Mouse (Mus musculus) midbrain, embryonic 14.5 days (tissue): ENCODE data around the gene Knl1. TPM values are rescaled to one million over a fixed set of nuclear protein-coding genes. Genes with fewer than 3 reads are reported as not detected.

Experiments
- ATAC-seq: fragments of 200-750 bp; cut with Nextera tagmentation; 2 replicates; pipeline ENCODE4 v1.8.0; 2017; ENCODE audit warnings: moderate number of reproducible peaks, moderate library complexity; ENCODE audit not compliant: low FRiP score, low TSS enrichment
- DNase-seq: peaks from one replicate; pipeline ENCODE4 v3.0.0-alpha.2; 2015
- H3K27ac ChIP-seq: fragments of 300-500 bp; sonication (generic); replicated peaks from 2 replicates; pipeline ENCODE4 v1.5.1; 2014; ENCODE audit warnings: mild to moderate bottlenecking, low read depth, low read length, moderate library complexity
- H3K27me3 ChIP-seq: fragments of 300-500 bp; sonication (generic); 2 replicates; pipeline ENCODE4 v1.6.1; 2014; ENCODE audit warnings: low read length, control low read depth, mixed read lengths; ENCODE audit not compliant: control insufficient read depth, insufficient read depth
- H3K36me3 ChIP-seq: fragments of 300-500 bp; sonication (generic); 2 replicates; pipeline ENCODE4 v1.6.1; 2014; ENCODE audit warnings: low read length, control low read depth; ENCODE audit not compliant: control insufficient read depth, insufficient read depth
- H3K4me1 ChIP-seq: fragments of 300-500 bp; sonication (generic); 2 replicates; pipeline ENCODE4 v1.6.1; 2014; ENCODE audit warnings: mild to moderate bottlenecking, antibody characterized with exemption, low read length, control low read depth; ENCODE audit not compliant: control insufficient read depth, insufficient read depth
- H3K4me2 ChIP-seq: fragments of 300-500 bp; sonication (generic); 2 replicates; pipeline ENCODE4 v1.6.1; 2014; ENCODE audit warnings: mild to moderate bottlenecking, low read length, moderate library complexity
- H3K4me3 ChIP-seq: fragments of 300-500 bp; sonication (generic); replicated peaks from 2 replicates; pipeline ENCODE4 v1.5.1; 2014; ENCODE audit warnings: low read depth, low read length
- H3K9ac ChIP-seq: fragments of 300-500 bp; sonication (generic); replicated peaks from 2 replicates; pipeline ENCODE4 v1.6.1; 2014; ENCODE audit warnings: mild to moderate bottlenecking, low read length, moderate library complexity
- H3K9me3 ChIP-seq: fragments of 300-500 bp; sonication (generic); 2 replicates; pipeline ENCODE4 v1.6.1; 2016; ENCODE audit warnings: low read length, control low read depth, mixed read lengths; ENCODE audit not compliant: control insufficient read depth
- WGBS: fragments of 180-500 bp; shearing (Covaris S2); extraction: QIAGEN DNeasy Blood & Tissue Kit; methylation state at CpG from one replicate; pipeline ENCODE4 v1.1.7; 2014; 5-methylcytosine and 5-hydroxymethylcytosine counted together
- polyA plus RNA-seq: library from polyadenylated mRNA; unstranded; fragments of >200 nt; fragmentation: Nextera tagmentation; extraction: Ambion mirVana; gene quantifications from 2 replicates; pipeline ENCODE4 v1.2.1, GENCODE M21; 2014

The Knl1 gene
- polyA plus RNA-seq, 1 experiment from 2014 or later: 11.4 TPM

DNA sequence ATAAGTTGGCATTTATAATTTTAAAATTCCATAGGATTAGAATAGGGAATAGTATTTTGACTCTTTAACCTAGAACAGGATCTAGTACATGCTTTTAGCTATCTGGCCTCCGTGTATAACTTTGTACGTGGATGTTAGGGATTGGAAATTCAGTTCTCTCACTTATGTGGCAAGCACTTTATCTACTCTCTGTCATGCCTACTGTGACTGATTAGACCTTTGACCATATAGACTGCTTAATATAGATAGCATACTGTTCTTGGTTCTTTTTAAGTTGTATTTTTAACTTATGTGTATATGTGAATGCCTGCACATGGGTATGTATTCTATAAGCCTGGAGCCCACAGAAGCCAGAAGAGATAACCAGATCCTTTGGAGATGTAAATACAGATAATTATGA, 13.2 kb downstream of the Knl1 start:
- ATAC-seq: no peak
- WGBS: 97% methylated on average over 2 of the region's 2 CpGs
- Histone ChIP-seq H3K27ac (no peak overlapping the region), H3K9me3 (no peaks in the 10 kb centered on the region), H3K36me3 (no peaks in the 10 kb centered on the region), H3K4me2 (no peak overlapping the region), H3K9ac (no peak overlapping the region), H3K4me1 (no peaks in the 10 kb centered on the region), H3K4me3 (no peak overlapping the region), H3K27me3 (no peaks in the 10 kb centered on the region)
- no peak for DNase-seq

DNA sequence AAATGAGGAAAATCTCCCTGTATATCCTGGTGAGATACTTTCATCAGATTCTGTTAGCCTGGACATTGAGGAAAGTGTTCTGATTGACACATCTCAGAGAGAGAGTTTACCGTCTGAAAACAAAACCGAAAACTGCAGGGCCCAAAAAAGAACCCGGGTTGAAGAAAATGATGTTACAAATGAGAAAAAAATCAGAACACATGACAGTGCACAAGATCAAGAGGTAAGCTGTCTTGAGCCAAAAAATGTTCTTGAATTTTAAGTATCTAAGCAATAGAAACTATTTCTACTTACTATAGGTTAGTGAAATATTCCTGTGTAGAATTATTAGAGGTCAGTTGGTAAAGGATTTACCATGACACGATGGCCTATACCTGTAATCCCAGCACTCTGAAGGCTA, 25.5 kb downstream of the Knl1 start:
- H3K4me2 ChIP-seq: no peak overlapping the region
- ATAC-seq (no peak), DNase-seq (no peak)
- H3K36me3 ChIP-seq: 0 out of 2 replicates have a peak, but pooled peaks cover 6% of the 10 kb centered on the region
- no peak overlapping the region for H3K9ac ChIP-seq
- H3K27ac ChIP-seq: no peak overlapping the region
- no peaks in the 10 kb centered on the region for H3K9me3 ChIP-seq
- no peak overlapping the region for H3K4me3 ChIP-seq
- 92% methylated on average over 4 of the region's 4 CpGs for WGBS
- H3K4me1 ChIP-seq: no peaks in the 10 kb centered on the region
- H3K27me3 ChIP-seq: no peaks in the 10 kb centered on the region

DNA sequence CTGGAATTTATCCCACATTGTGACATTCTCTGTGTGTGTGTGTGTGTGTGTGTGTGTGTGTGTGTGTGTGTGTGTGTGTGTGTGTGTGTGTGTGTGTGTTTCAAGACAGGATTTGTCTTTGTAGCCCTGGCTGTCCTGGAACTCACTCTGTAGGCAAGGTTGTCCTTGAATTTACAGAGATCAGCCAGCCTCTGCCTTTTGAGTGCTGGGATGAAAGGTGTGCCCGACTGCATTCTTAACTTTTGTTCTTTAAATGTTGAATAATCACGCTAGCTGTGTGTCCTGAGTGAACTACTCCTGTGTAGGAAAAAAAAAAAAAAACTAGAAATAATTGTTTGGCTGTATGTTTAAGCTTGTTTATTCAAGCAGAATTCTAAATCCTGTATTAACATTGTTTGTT, 39.2 kb downstream of the Knl1 start:
- Histone ChIP-seq H3K36me3 (no peaks in the 10 kb centered on the region), H3K4me2 (no peak overlapping the region), H3K4me3 (no peak overlapping the region), H3K27me3 (no peaks in the 10 kb centered on the region), H3K9me3 (no peaks in the 10 kb centered on the region), H3K27ac (no peak overlapping the region), H3K4me1 (no peaks in the 10 kb centered on the region), H3K9ac (no peak overlapping the region)
- ATAC-seq: no peak
- 92% methylated on average over 2 of the region's 2 CpGs for whole genome bisulfite sequencing
- no peak for DNase-seq

DNA sequence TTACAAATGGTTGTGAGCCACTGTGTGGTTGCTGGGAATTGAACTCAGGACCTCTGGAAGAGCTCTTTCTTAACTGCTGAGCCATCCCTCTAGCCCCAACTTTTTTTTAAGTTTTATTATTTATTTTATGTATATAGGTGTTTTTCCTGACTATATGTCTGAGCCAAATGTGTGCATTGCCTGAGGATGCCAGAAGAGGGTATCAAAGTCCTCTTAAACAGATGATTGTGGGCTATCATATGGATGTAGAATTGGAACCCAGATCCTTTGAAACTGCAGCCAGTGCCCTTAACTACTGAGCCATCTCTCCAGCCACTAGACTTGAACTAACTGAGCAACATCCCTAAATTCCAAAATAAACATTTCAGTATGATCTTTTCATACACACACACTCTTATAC, 54.6 kb downstream of the Knl1 start:
- no peak for ATAC-seq
- no peak overlapping the region for H3K4me2 ChIP-seq

DNA sequence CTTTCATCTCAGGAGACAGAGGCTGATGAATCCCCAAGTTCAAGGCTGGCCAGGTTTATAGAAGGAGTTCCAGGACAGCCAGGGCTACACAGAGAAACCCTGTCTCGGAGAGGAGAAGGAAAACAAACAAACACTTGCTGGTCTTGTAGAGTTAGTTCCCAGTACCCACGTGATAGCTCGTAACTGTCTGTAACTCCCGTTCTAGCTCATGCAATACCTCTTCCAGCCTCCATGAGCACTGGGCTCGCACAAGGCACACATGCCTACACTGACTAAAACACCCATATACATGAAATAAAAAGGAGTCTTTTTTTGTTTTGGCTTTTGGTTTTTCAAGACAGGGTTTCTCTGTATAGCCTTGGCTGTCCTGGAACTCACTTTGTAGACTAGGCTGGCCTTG, 59.7 kb downstream of the Knl1 start:
- no peak for ATAC-seq
- WGBS: 88% methylated on average over 5 of the region's 5 CpGs

More for the DNA sequence above, 54.6 kb downstream of the Knl1 start:
- Histone ChIP-seq H3K9ac (no peak overlapping the region), H3K36me3 (peaks cover 11% of the 10 kb centered on the region; the same call in 1 of the 2 replicates), H3K27ac (no peak overlapping the region), H3K27me3 (no peaks in the 10 kb centered on the region), H3K4me3 (no peak overlapping the region), H3K9me3 (no peaks in the 10 kb centered on the region), H3K4me1 (no peaks in the 10 kb centered on the region)
- DNase-seq: no peak

DNA sequence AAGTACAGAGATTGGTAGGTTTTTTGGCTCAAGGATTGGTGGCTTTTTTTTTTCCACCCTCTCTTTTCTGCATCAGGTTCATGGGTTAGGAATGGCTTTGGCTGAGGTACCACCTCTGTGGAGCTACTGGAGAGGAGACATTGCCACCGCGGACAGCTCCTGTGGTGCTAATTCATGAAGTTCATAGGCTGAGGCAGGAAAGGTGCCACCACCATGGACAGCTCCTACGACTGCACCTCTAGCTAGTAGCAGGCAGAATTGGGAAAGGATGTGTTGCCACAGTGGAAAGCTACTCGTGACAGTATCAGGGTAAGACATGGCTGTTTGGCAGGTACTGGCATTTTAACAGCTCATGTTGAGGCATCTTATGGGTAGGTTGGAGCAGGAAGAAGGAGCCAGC, 61.6 kb downstream of the Knl1 start:
- H3K4me3 ChIP-seq: no peak overlapping the region
- no peak overlapping the region for H3K4me2 ChIP-seq
- no peak for DNase-seq
- no peaks in the 10 kb centered on the region for H3K27me3 ChIP-seq
- 0 out of 2 replicates have a peak, but pooled peaks cover 5% of the 10 kb centered on the region for H3K36me3 ChIP-seq
- ATAC-seq: no peak
- WGBS: 78% methylated on average over 4 of the region's 4 CpGs
- H3K4me1 ChIP-seq: peaks cover 8% of the 10 kb centered on the region
- no peak overlapping the region for H3K27ac ChIP-seq
- no peaks in the 10 kb centered on the region for H3K9me3 ChIP-seq
- no peak overlapping the region for H3K9ac ChIP-seq

More for the DNA sequence above, 59.7 kb downstream of the Knl1 start:
- no peaks in the 10 kb centered on the region for H3K27me3 ChIP-seq
- DNase-seq: no peak
- peaks cover under 1% of the 10 kb centered on the region; the same call in 1 of the 2 replicates for H3K4me1 ChIP-seq
- no peak overlapping the region for H3K4me3 ChIP-seq
- H3K9me3 ChIP-seq: no peaks in the 10 kb centered on the region
- no peak overlapping the region for H3K27ac ChIP-seq
- H3K36me3 ChIP-seq: peaks cover 12% of the 10 kb centered on the region; the same call in 1 of the 2 replicates
- no peak overlapping the region for H3K9ac ChIP-seq
- H3K4me2 ChIP-seq: no peak overlapping the region

DNA sequence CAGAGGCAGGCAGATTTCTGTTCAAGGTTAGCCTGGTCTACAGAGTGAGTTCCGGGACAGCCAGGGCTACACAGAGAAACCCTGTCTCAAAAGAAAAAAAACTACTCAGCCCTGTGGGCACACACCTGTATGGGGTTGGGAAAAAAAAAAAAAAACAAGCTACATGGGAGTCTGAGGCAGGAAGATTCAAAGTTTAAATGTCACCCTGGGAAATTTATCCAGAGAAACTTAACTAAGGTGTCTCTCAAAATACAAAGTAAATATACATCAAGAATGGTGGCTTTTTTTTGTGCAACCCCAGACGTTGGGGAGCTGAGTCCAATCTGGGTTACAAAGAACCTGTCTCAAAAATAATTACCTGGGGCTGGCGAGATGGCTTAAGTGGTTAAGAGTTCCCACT, 64.1 kb downstream of the Knl1 start:
- Histone ChIP-seq H3K9me3 (no peaks in the 10 kb centered on the region), H3K27me3 (no peaks in the 10 kb centered on the region), H3K9ac (no peak overlapping the region), H3K27ac (no peak overlapping the region), H3K36me3 (0 out of 2 replicates have a peak, but pooled peaks cover 5% of the 10 kb centered on the region), H3K4me3 (no peak overlapping the region), H3K4me1 (peaks cover 8% of the 10 kb centered on the region), H3K4me2 (no peak overlapping the region)
- 94% methylated on average over 3 of the region's 3 CpGs for WGBS
- ATAC-seq (no peak), DNase-seq (no peak)

DNA sequence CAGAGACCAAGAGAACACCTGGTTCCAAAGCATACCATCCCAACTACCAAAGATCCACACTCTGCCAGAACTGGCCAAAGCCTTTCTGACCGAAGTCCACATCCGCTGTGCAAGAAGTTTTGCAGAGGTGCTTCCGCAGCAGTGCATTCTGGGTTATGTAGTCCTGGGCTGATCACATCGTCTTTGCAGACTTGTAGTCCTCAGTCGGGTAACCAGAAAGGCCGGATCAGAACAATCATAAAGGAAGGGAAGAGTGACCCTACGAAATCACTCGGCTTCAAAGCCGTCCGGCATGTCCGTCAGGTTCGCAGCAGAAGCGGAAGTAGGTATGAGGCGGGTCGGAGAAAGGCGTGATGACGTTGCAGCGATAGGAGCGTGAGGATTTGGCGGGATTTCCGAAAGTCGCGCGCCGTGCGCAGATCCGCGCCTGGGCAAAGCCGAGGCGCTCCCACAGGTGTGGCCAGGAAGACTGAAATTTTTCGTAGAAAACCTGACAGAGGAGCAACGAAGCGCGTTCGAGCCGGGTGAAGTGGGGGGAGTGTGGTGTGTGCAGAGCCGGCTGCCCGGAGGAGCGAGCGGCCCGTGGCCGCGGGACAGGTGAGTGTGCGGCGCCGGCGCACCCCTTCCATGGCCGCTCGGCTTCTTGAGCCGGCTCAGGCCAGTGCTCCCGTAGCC, 65.7 kb downstream of the Knl1 start, which contains the start of gene Rad51:
Rad51 (plus strand) TSS at position 356 of the 675 bp plus-strand sequence.
- Histone ChIP-seq H3K4me2 (peak within 1 kb of the TSS; percentile 93), H3K9me3 (no peaks in the 10 kb centered on the region), H3K36me3 (0 out of 2 replicates have a peak, but pooled peaks cover 5% of the 10 kb centered on the region), H3K27me3 (no peaks in the 10 kb centered on the region), H3K27ac (peak within 1 kb of the TSS; percentile 84), H3K9ac (peak within 1 kb of the TSS; percentile 57), H3K4me3 (peak within 1 kb of the TSS; percentile 60), H3K4me1 (peaks cover 8% of the 10 kb centered on the region)
- WGBS: under 1% methylated on average over 51 of the region's 51 CpGs
- peak; percentile 90 for ATAC-seq
- DNase-seq: peak; percentile 93
